17 mouse cellular contexts compared by ENCODE assay signal in genomic region chr9:72172331-72172730, GRCm38 (mm10).
DNase-seq lines count a peak whose midpoint lies in the region; TF ChIP-seq lines count a peak whose summit lies in the region.
"Had no signal": no experiment of that assay in that cellular context is flagged by ENCODE, and none has a peak within 500 bp of the region (broad histone marks: within the 10 kb centered on the region; RNA-seq: fewer than 3 reads in every experiment).

No protein-coding gene starts in this region.

- H3K4me3 ChIP-seq in kidney, adult 2 months (ENCODE audit: insufficient read depth, low read depth, low read length): no peak overlapping the region
- H3K4me3 ChIP-seq: embryonic facial prominence, embryonic 10.5 days; forebrain, embryonic 13.5 days; heart, embryonic 15.5 days; hindbrain, embryonic 13.5 days had no signal

- H3K4me1 ChIP-seq in kidney, adult 2 months (ENCODE audit: control insufficient read depth, insufficient read depth, low read length): no peaks in the 10 kb centered on the region

- 100% methylated on average over 1 of the region's 1 CpGs for WGBS in kidney, adult 2 months

- H3K36me3 ChIP-seq in kidney, adult 2 months (ENCODE audit: control insufficient read depth, insufficient read depth, low read length): no peaks in the 10 kb centered on the region
- H3K36me3 ChIP-seq: embryonic facial prominence, embryonic 10.5 days; heart, embryonic 15.5 days; hindbrain, embryonic 13.5 days had no signal

- no peak overlapping the region for H3K27ac ChIP-seq in kidney, adult 2 months (ENCODE audit: insufficient read depth, low read depth, low read length)
- H3K27ac ChIP-seq: embryonic facial prominence, embryonic 10.5 days; forebrain, embryonic 13.5 days; heart, embryonic 15.5 days; hindbrain, embryonic 13.5 days; hindbrain, postnatal 0 days had no signal

- no peak for TF ChIP-seq CTCF in kidney, adult 2 months (conservative IDR thresholded peaks at IDR 0.05; ENCODE audit: insufficient read depth, insufficient read length, low read depth, low read length)

- TF ChIP-seq POLR2A in kidney, adult 2 months (IDR thresholded peaks at IDR 0.05; ENCODE audit: low read depth, low read length): no peak

- H3K27me3 ChIP-seq in kidney, adult 2 months (replicated peaks; ENCODE audit: control insufficient read depth, insufficient read depth, low read length): no peaks in the 10 kb centered on the region
- H3K27me3 ChIP-seq: forebrain, embryonic 13.5 days; heart, embryonic 15.5 days; hindbrain, embryonic 13.5 days had no signal

- DNase-seq in cerebellum, adult 11 months: peak; percentile 76
- DNase-seq in cerebellum, adult 18-20 months: peak; percentile 82 to 87
- peak; percentile 91 for DNase-seq in cerebellum, adult 9-11 months
- peak; percentile 77 to 81 for DNase-seq in cerebellum, postnatal 36 days
- DNase-seq in left cerebral cortex, postnatal 25 days (ENCODE audit: low spot score in 2 of 2): no peak
- no peak for DNase-seq in kidney, adult 2 months
- no peak for DNase-seq in adrenal gland, postnatal 4 days (ENCODE audit: low spot score in 2 of 2)
- DNase-seq: adrenal gland, postnatal 10 days; gastrocnemius, postnatal 36 days; heart, adult 18-20 months; heart, postnatal 14 days; kidney, adult 11 months had no signal

- intact Hi-C loops in left cerebral cortex, postnatal 25 days (cut with DNase I): no loop called here

Comparison
In these comparisons a context has a peak if more than half of its experiments do, and no peak if none do; other contexts are left out.
1. DNase-seq: peak in cerebellum, adult 11 months (single experiment), cerebellum, adult 18-20 months (2 of 2), cerebellum, adult 9-11 months (single experiment) and cerebellum, postnatal 36 days (2 of 2); none in left cerebral cortex, postnatal 25 days (0 of 2), kidney, adult 2 months (single experiment) and adrenal gland, postnatal 4 days (0 of 2).